Mouse (Mus musculus) testis, adult 2 months (tissue): ENCODE data around the gene Pgm5. TPM values are rescaled to one million over a fixed set of nuclear protein-coding genes. Genes with fewer than 3 reads are reported as not detected.

Source experiments
- H3K27ac ChIP-seq: fragments of 200-500 bp; 2 replicates; pipeline ENCODE4 v1.5.1; 2012; ENCODE audit warnings: low read depth, low read length; ENCODE audit not compliant: control insufficient read depth, insufficient read depth
- H3K27me3 ChIP-seq: fragments of 200-500 bp; 2 replicates; pipeline ENCODE4 v1.6.1; 2012; ENCODE audit warnings: mild to moderate bottlenecking, low read length, moderate library complexity; ENCODE audit not compliant: control insufficient read depth, insufficient read depth
- H3K36me3 ChIP-seq: fragments of 200-500 bp; 2 replicates; pipeline ENCODE4 v1.6.1; 2012; ENCODE audit warnings: mild to moderate bottlenecking, low read length; ENCODE audit not compliant: control insufficient read depth, insufficient read depth
- H3K4me1 ChIP-seq: fragments of 200-500 bp; 2 replicates; pipeline ENCODE4 v1.6.1; 2012; ENCODE audit warnings: low read length; ENCODE audit not compliant: control insufficient read depth, insufficient read depth
- H3K4me3 ChIP-seq: fragments of 200-500 bp; 2 replicates; pipeline ENCODE4 v1.5.1; 2012; ENCODE audit warnings: low read depth, mild to moderate bottlenecking, low read length, moderate library complexity, mixed read lengths; ENCODE audit not compliant: control insufficient read depth
- CTCF ChIP-seq: fragments of 200-500 bp; IDR thresholded peaks from 2 replicates; pipeline ENCODE4 v1.5.1; 2012; ENCODE audit warnings: low read depth, mild to moderate bottlenecking, inconsistent platforms, low read length, moderate library complexity; ENCODE audit not compliant: control insufficient read depth, insufficient read depth, insufficient replicate concordance
- POLR2A ChIP-seq: fragments of 200-500 bp; IDR thresholded peaks from 2 replicates; pipeline ENCODE4 v1.6.1; 2012; ENCODE audit warnings: low read depth, mild to moderate bottlenecking, inconsistent platforms, low read length, moderate library complexity; ENCODE audit not compliant: control insufficient read depth
- polyA plus RNA-seq: library from polyadenylated mRNA; depleted of rRNA; stranded (reverse); fragments of >200 nt; gene quantifications from 2 replicates; pipeline ENCODE4 v1.2.3, GENCODE M21; 2012

The Pgm5 gene
- polyA plus RNA-seq, 1 experiment = 0.38 TPM

- no peak overlapping the region for H3K4me3 ChIP-seq
- no peaks in the 10 kb centered on the region for H3K27me3 ChIP-seq
- no peaks in the 10 kb centered on the region for H3K36me3 ChIP-seq
- H3K27ac ChIP-seq = no peak overlapping the region
- H3K4me1 ChIP-seq = no peaks in the 10 kb centered on the region
- TF ChIP-seq POLR2A (no peak), CTCF (no peak)
Measured at GRCm38 (mm10) chr19:24785898-24786297, 75.8 kb downstream of the Pgm5 start.

GRCm38 (mm10) chr19:24785056-24785675, 76.5 kb downstream of the Pgm5 start:
- Histone ChIP-seq H3K27me3 (no peaks in the 10 kb centered on the region), H3K4me3 (no peak overlapping the region), H3K4me1 (no peaks in the 10 kb centered on the region), H3K27ac (no peak overlapping the region), H3K36me3 (no peaks in the 10 kb centered on the region)
- no peak for TF ChIP-seq CTCF
- no peak for TF ChIP-seq POLR2A

GRCm38 (mm10) chr19:24783736-24784135, 77.9 kb downstream of the Pgm5 start:
- Histone ChIP-seq H3K4me1 (no peaks in the 10 kb centered on the region), H3K27ac (no peak overlapping the region)

GRCm38 (mm10) chr19:24779996-24780395, 81.7 kb downstream of the Pgm5 start:
- H3K4me3 ChIP-seq = no peak overlapping the region
- no peaks in the 10 kb centered on the region for H3K27me3 ChIP-seq
- no peaks in the 10 kb centered on the region for H3K36me3 ChIP-seq
- no peaks in the 10 kb centered on the region for H3K4me1 ChIP-seq
- no peak for TF ChIP-seq CTCF
- TF ChIP-seq POLR2A = no peak
- no peak overlapping the region for H3K27ac ChIP-seq

More at GRCm38 (mm10) chr19:24783736-24784135, 77.9 kb downstream of the Pgm5 start:
- no peak overlapping the region for H3K4me3 ChIP-seq
- no peak for TF ChIP-seq CTCF
- TF ChIP-seq POLR2A = no peak
- no peaks in the 10 kb centered on the region for H3K36me3 ChIP-seq
- no peaks in the 10 kb centered on the region for H3K27me3 ChIP-seq

GRCm38 (mm10) chr19:24770345-24770744, 91.3 kb downstream of the Pgm5 start:
- H3K27ac ChIP-seq = no peak overlapping the region

GRCm38 (mm10) chr19:24767401-24767800, 94.3 kb downstream of the Pgm5 start:
- Histone ChIP-seq H3K27ac (no peak overlapping the region), H3K36me3 (no peaks in the 10 kb centered on the region), H3K4me3 (no peak overlapping the region), H3K27me3 (no peaks in the 10 kb centered on the region), H3K4me1 (no peaks in the 10 kb centered on the region)
- TF ChIP-seq POLR2A = no peak
- no peak for TF ChIP-seq CTCF

More at GRCm38 (mm10) chr19:24770345-24770744, 91.3 kb downstream of the Pgm5 start:
- Histone ChIP-seq H3K27me3 (no peaks in the 10 kb centered on the region), H3K4me3 (no peak overlapping the region), H3K4me1 (no peaks in the 10 kb centered on the region), H3K36me3 (no peaks in the 10 kb centered on the region)
- TF ChIP-seq CTCF = no peak
- TF ChIP-seq POLR2A = no peak

GRCm38 (mm10) chr19:24762473-24763149, 99.0 kb downstream of the Pgm5 start:
- H3K36me3 ChIP-seq = no peaks in the 10 kb centered on the region
- no peak for TF ChIP-seq POLR2A
- no peak for TF ChIP-seq CTCF
- no peaks in the 10 kb centered on the region for H3K4me1 ChIP-seq
- H3K27ac ChIP-seq = no peak overlapping the region
- no peaks in the 10 kb centered on the region for H3K27me3 ChIP-seq
- H3K4me3 ChIP-seq = no peak overlapping the region

GRCm38 (mm10) chr19:24756627-24757026, 105.0 kb downstream of the Pgm5 start:
- Histone ChIP-seq H3K4me1 (no peaks in the 10 kb centered on the region), H3K27me3 (no peaks in the 10 kb centered on the region), H3K27ac (no peak overlapping the region), H3K36me3 (no peaks in the 10 kb centered on the region), H3K4me3 (no peak overlapping the region)
- TF ChIP-seq CTCF (no peak), POLR2A (no peak)
